Mouse (Mus musculus): ENCODE measurements around the gene Dusp3. TPM values are rescaled to one million over a fixed set of nuclear protein-coding genes. Genes with fewer than 3 reads are reported as not detected.
A peak's percentile ranks its signal among the peaks of the same experiment; 100 is the strongest.

Gene Dusp3
- total and polyA plus RNA-seq, 3 experiments: 18.4 to 35.5 (median 29.8) TPM

DNA sequence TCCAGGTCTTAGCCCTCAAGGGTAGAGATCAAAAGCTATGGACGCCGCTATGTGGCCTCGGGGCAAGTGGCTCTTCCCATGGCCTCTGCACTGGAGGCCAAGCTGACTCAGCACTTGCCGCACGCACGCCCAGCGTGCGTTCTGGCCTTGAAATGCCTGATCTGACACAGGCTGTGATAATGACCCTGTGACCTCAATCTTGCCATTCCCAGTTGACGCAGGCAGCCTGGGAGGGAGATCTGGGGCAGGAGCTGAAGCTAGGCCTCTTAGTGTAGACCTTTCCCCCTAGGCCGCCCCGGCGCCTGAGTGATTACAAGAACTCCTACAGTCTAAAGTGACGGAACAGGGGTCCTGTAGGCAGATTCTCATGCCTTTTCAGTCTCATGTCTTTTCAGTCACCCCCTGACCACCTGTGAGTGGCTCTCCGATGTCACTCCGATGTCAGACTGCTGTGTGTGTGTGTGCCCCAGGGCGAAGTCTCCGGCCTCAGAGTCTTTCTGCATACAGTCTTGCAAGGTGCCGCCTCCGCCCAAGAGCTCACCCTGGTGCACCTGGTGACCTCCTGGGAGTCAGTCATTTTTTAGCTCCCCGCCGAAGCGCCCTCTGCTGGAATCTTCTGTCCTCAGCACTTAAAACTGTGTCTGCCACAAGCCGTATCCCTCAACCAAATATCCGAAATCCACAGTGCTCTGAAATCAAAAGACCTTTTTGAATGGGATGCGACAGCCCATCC lies 58.6 kb downstream of the Dusp3 start:
- Histone ChIP-seq H3K9ac (ENCODE audit: control insufficient read depth, low read depth, low read length, poor library complexity, severe bottlenecking) (no peak overlapping the region), H3K4me1 (ENCODE audit: control insufficient read depth in 1 of 2, insufficient read depth in 2 of 2, low read length in 2 of 2) (no peaks in the 10 kb centered on the region), H3K9me3 (replicated peaks; ENCODE audit: insufficient read depth, low read length) (no peaks in the 10 kb centered on the region), H3K79me2 (ENCODE audit: control insufficient read depth, insufficient read depth, low read length, poor library complexity) (no peaks in the 10 kb centered on the region), H3K27ac (ENCODE audit: control insufficient read depth, low read depth, low read length) (no peak overlapping the region), H3K27me3 (ENCODE audit: control insufficient read depth in 1 of 2, insufficient read depth in 2 of 2, low read length in 2 of 2) (no peaks in the 10 kb centered on the region), H3K4me3 (ENCODE audit: control insufficient read depth in 1 of 2, insufficient read depth in 1 of 2, low read depth in 2 of 2, low read length in 2 of 2) (no peak overlapping the region), H3K36me3 (ENCODE audit: control insufficient read depth in 1 of 2, insufficient read depth in 2 of 2, low read length in 2 of 2) (no peaks in the 10 kb centered on the region)
- peak; percentile 54 for DNase-seq (ENCODE audit: low read depth, low spot score)
- TF ChIP-seq SMC3 (IDR thresholded peaks at IDR 0.05; ENCODE audit: low read depth, low read length) (peak; percentile 42), CTCF (IDR thresholded peaks at IDR 0.05 in 2 of 3, conservative IDR thresholded peaks at IDR 0.05 in 1 of 3; ENCODE audit: control insufficient read depth in 1 of 3, insufficient read depth in 1 of 3, low read depth in 2 of 3, low read length in 3 of 3, poor library complexity in 1 of 3, severe bottlenecking in 1 of 3) (peak; percentile 64 to 81 (median 73)), MAZ (IDR thresholded peaks at IDR 0.05; ENCODE audit: low read depth, low read length) (no peak), SIN3A (IDR thresholded peaks at IDR 0.05; ENCODE audit: low read length) (no peak)

DNA sequence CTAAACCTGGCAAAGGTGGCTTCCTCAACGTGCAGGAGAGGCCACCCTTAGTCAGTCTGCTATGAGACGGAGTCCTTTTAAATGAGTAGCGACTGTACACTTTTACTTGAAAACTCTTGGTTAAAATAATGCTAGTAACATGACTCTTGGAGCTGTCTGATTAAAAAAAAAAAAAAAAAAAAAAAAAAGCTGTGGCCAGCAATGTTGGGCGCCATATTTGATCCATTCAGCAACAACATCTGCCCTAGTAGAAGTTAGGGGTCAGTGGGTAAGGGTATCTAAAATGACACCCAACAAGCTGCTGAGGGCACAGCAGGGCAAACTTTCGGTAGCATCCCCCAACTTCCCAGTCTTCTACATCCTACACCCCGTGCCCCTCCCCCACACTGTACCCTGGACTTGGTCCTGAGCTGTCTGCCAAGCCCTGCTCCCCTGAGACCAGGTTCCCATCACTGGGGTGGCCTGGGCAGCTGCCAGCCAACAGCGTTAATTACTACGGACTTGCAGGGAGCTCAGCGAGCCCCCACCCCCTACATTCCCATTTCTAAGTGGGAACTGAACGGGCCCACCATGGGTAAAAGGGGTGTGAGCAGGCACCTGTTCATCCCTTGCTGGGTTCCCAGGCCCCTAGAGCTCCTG lies 59.7 kb downstream of the Dusp3 start:
- Histone ChIP-seq H3K9me3 (replicated peaks; ENCODE audit: insufficient read depth, low read length) (no peaks in the 10 kb centered on the region), H3K79me2 (ENCODE audit: control insufficient read depth, insufficient read depth, low read length, poor library complexity) (no peaks in the 10 kb centered on the region), H3K27me3 (ENCODE audit: control insufficient read depth in 1 of 2, insufficient read depth in 2 of 2, low read length in 2 of 2) (no peaks in the 10 kb centered on the region), H3K9ac (ENCODE audit: control insufficient read depth, low read depth, low read length, poor library complexity, severe bottlenecking) (no peak overlapping the region), H3K4me3 (ENCODE audit: control insufficient read depth in 1 of 2, insufficient read depth in 1 of 2, low read depth in 2 of 2, low read length in 2 of 2) (no peak overlapping the region), H3K36me3 (ENCODE audit: control insufficient read depth in 1 of 2, insufficient read depth in 2 of 2, low read length in 2 of 2) (no peaks in the 10 kb centered on the region), H3K27ac (ENCODE audit: control insufficient read depth, low read depth, low read length) (no peak overlapping the region), H3K4me1 (ENCODE audit: control insufficient read depth in 1 of 2, insufficient read depth in 2 of 2, low read length in 2 of 2) (no peaks in the 10 kb centered on the region)
- DNase-seq (ENCODE audit: low read depth, low spot score): no peak
- TF ChIP-seq ZNF384 (IDR thresholded peaks at IDR 0.05; ENCODE audit: low read depth, low read length) (peak; percentile 51; the same call in 1 of the 2 replicates), MYC (IDR thresholded peaks at IDR 0.05; ENCODE audit: low read depth, low read length) (no peak)

DNA sequence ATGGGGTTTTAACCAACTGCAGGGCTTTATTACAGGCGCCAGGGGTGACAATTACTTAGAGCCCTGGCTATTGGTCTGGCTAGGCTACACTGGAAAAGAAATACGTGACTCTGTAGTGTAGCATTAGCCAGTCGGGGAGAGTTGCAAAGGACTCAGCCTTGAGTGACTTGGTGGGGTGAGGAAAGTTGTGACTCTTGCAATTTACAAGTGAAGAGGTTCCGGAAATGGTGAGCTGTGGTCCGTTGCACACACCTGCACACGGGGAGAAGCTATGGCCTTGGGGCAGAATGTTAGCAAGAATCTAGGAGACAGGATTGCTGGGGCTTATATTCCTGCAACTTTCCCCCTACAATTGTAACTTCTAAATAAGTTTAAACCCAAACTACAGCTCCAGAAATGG lies 61.2 kb downstream of the Dusp3 start:
- H3K9ac ChIP-seq (ENCODE audit: control insufficient read depth, low read depth, low read length, poor library complexity, severe bottlenecking): no peak overlapping the region
- no peak overlapping the region for H3K4me3 ChIP-seq (ENCODE audit: control insufficient read depth in 1 of 2, insufficient read depth in 1 of 2, low read depth in 2 of 2, low read length in 2 of 2)
- no peaks in the 10 kb centered on the region for H3K79me2 ChIP-seq (ENCODE audit: control insufficient read depth, insufficient read depth, low read length, poor library complexity)
- DNase-seq (ENCODE audit: low read depth, low spot score): no peak
- 0 out of 4 replicates have a peak, but pooled peaks cover 0 to 3% of the 10 kb centered on the region in 2 experiments for H3K27me3 ChIP-seq (ENCODE audit: control insufficient read depth in 1 of 2, insufficient read depth in 2 of 2, low read length in 2 of 2)
- H3K9me3 ChIP-seq (replicated peaks; ENCODE audit: insufficient read depth, low read length): no peaks in the 10 kb centered on the region
- no peak overlapping the region for H3K27ac ChIP-seq (ENCODE audit: control insufficient read depth, low read depth, low read length)
- H3K36me3 ChIP-seq (ENCODE audit: control insufficient read depth in 1 of 2, insufficient read depth in 2 of 2, low read length in 2 of 2): no peaks in the 10 kb centered on the region
- TF ChIP-seq POLR2A (IDR thresholded peaks at IDR 0.05; ENCODE audit: control insufficient read depth in 1 of 2, insufficient read depth in 1 of 2, low read depth in 1 of 2, low read length in 2 of 2, poor library complexity in 1 of 2): no peak
- TF ChIP-seq RAD21 (IDR thresholded peaks at IDR 0.05; ENCODE audit: low read depth, low read length): no peak
- TF ChIP-seq ZC3H11A (IDR thresholded peaks at IDR 0.05; ENCODE audit: low read depth, low read length): no peak
- no peak for TF ChIP-seq RCOR1 (IDR thresholded peaks at IDR 0.05; ENCODE audit: low read depth, low read length)
- TF ChIP-seq JUND (IDR thresholded peaks at IDR 0.05; ENCODE audit: low read depth, low read length): no peak
- TF ChIP-seq CHD2 (IDR thresholded peaks at IDR 0.05; ENCODE audit: low read length): no peak
- TF ChIP-seq ZNF384 (IDR thresholded peaks at IDR 0.05; ENCODE audit: low read depth, low read length): no peak
- TF ChIP-seq EP300 (IDR thresholded peaks at IDR 0.05; ENCODE audit: low read depth in 1 of 2, low read length in 2 of 2): no peak
- TF ChIP-seq ZMIZ1 (IDR thresholded peaks at IDR 0.05; ENCODE audit: low read depth, low read length): no peak
- no peak for TF ChIP-seq TAL1 (IDR thresholded peaks at IDR 0.05; ENCODE audit: low read length)
- no peak for TF ChIP-seq USF2 (IDR thresholded peaks at IDR 0.05; ENCODE audit: borderline replicate concordance in 1 of 2, insufficient read depth in 1 of 2, low read depth in 1 of 2, low read length in 2 of 2)
- TF ChIP-seq MAX (IDR thresholded peaks at IDR 0.05; ENCODE audit: low read length): no peak
- TF ChIP-seq TBP (IDR thresholded peaks at IDR 0.05; ENCODE audit: low read depth, low read length): no peak
- TF ChIP-seq NRF1 (IDR thresholded peaks at IDR 0.05; ENCODE audit: insufficient read depth, low read depth, low read length, poor library complexity, severe bottlenecking): no peak
- no peak for TF ChIP-seq CTCF (IDR thresholded peaks at IDR 0.05 in 2 of 3, conservative IDR thresholded peaks at IDR 0.05 in 1 of 3; ENCODE audit: control insufficient read depth in 1 of 3, insufficient read depth in 1 of 3, low read depth in 2 of 3, low read length in 3 of 3, poor library complexity in 1 of 3, severe bottlenecking in 1 of 3)
- TF ChIP-seq GABPA (IDR thresholded peaks at IDR 0.05; ENCODE audit: low read depth, low read length): no peak
- TF ChIP-seq SIN3A (IDR thresholded peaks at IDR 0.05; ENCODE audit: low read length): no peak
- no peak for TF ChIP-seq POLR2AphosphoS5 (IDR thresholded peaks at IDR 0.05; ENCODE audit: borderline replicate concordance, low read depth, low read length)
- no peak for TF ChIP-seq SMC3 (IDR thresholded peaks at IDR 0.05; ENCODE audit: low read depth, low read length)
- no peaks in the 10 kb centered on the region for H3K4me1 ChIP-seq (ENCODE audit: control insufficient read depth in 1 of 2, insufficient read depth in 2 of 2, low read length in 2 of 2)

Data from MEL (cell line).